Mouse (Mus musculus) kidney, adult 2 months (tissue): ENCODE results near the gene Pgam5.

Experiments
- CTCF ChIP-seq: fragments of 200-500 bp; conservative IDR thresholded peaks from 2 replicates; pipeline ENCODE4 v1.5.1; 2011; ENCODE audit warnings: low read depth, mild to moderate bottlenecking, control low read depth, low read length, moderate library complexity, mixed read lengths; ENCODE audit not compliant: insufficient read depth, insufficient read length
- POLR2A ChIP-seq: fragments of 200-500 bp; IDR thresholded peaks from one replicate; pipeline ENCODE4 v1.6.1; 2011; ENCODE audit warnings: low read depth, low read length, control low read depth

- TF ChIP-seq CTCF (no peak), POLR2A (no peak)
Measured at GRCm38 (mm10) chr5:110276391-110276790, 6.7 kb upstream of the Pgam5 start.
